Mouse (Mus musculus) MEL (cell line): ENCODE data around the gene Clk3. TPM values are rescaled to one million over a fixed set of nuclear protein-coding genes. Genes with fewer than 3 reads are reported as not detected.

ENCODE experiments used
- DNase-seq: peaks from one replicate; pipeline ENCODE4 v3.0.0; 2011; ENCODE audit warnings: low read depth, low spot score
- H3K27ac ChIP-seq: 2 replicates; pipeline ENCODE4 v1.5.1; 2012; ENCODE audit warnings: low read depth, mild to moderate bottlenecking, control low read depth, low read length, moderate library complexity; ENCODE audit not compliant: control insufficient read depth
- H3K27me3 ChIP-seq, 2 experiments: fragments of 150-350 bp in 1 of 2; sonication (generic) in 1 of 2; 2 replicates each; pipeline ENCODE4 v1.6.1; 2012; ENCODE audit warnings: low read length in 2 of 2, mild to moderate bottlenecking in 2 of 2, improper control_type of control experiment in 1 of 2, moderate library complexity in 1 of 2; ENCODE audit not compliant: insufficient read depth in 2 of 2, control insufficient read depth in 1 of 2
- H3K36me3 ChIP-seq, 2 experiments: 2 replicates each; pipeline ENCODE4 v1.6.1; 2012 to 2014; ENCODE audit warnings: low read length in 2 of 2, improper control_type of control experiment in 1 of 2, inconsistent platforms in 1 of 2, mild to moderate bottlenecking in 1 of 2; ENCODE audit not compliant: insufficient read depth in 2 of 2, control insufficient read depth in 1 of 2
- H3K4me1 ChIP-seq, 2 experiments: fragments of 150-350 bp in 1 of 2; sonication (generic) in 1 of 2; 2 replicates each; pipeline ENCODE4 v1.6.1; 2012; ENCODE audit warnings: low read length in 2 of 2, improper control_type of control experiment in 1 of 2, mild to moderate bottlenecking in 1 of 2; ENCODE audit not compliant: insufficient read depth in 2 of 2, control insufficient read depth in 1 of 2
- H3K4me3 ChIP-seq, 2 experiments: fragments of 150-350 bp in 1 of 2; sonication (generic) in 1 of 2; 2 replicates each; pipeline ENCODE4 v1.5.1; 2012; ENCODE audit warnings: low read depth in 2 of 2, low read length in 2 of 2, mild to moderate bottlenecking in 2 of 2, moderate library complexity in 2 of 2, control low read depth in 1 of 2, improper control_type of control experiment in 1 of 2; ENCODE audit not compliant: control insufficient read depth in 1 of 2, insufficient read depth in 1 of 2
- H3K79me2 ChIP-seq: 2 replicates; pipeline ENCODE4 v1.6.1; 2012; ENCODE audit warnings: mild to moderate bottlenecking, low read length, moderate library complexity; ENCODE audit not compliant: control insufficient read depth, poor library complexity, insufficient read depth
- H3K9ac ChIP-seq: 2 replicates; pipeline ENCODE4 v1.6.1; 2012; ENCODE audit warnings: low read depth, mild to moderate bottlenecking, control low read depth, low read length, moderate library complexity; ENCODE audit not compliant: control insufficient read depth, poor library complexity, severe bottlenecking
- H3K9me3 ChIP-seq: fragments of 150-350 bp; sonication (generic); replicated peaks from 2 replicates; pipeline ENCODE4 v1.6.1; 2012; ENCODE audit warnings: mild to moderate bottlenecking, low read length, improper control_type of control experiment, moderate library complexity; ENCODE audit not compliant: insufficient read depth
- BHLHE40 ChIP-seq: IDR thresholded peaks from 2 replicates; pipeline ENCODE4 v1.6.1; 2012; ENCODE audit warnings: low read depth, mild to moderate bottlenecking, inconsistent platforms, low read length, improper control_type of control experiment, borderline replicate concordance
- CHD1 ChIP-seq: IDR thresholded peaks from 2 replicates; pipeline ENCODE4 v1.6.1; 2012; ENCODE audit warnings: low read depth, mild to moderate bottlenecking, inconsistent platforms, low read length, improper control_type of control experiment
- CHD2 ChIP-seq: IDR thresholded peaks from 2 replicates; pipeline ENCODE4 v1.6.1; 2011; ENCODE audit warnings: low read length, improper control_type of control experiment
- E2F4 ChIP-seq: IDR thresholded peaks from 2 replicates; pipeline ENCODE4 v1.6.1; 2011; ENCODE audit warnings: low read depth, low read length, improper control_type of control experiment, borderline replicate concordance
- ELF1 ChIP-seq: IDR thresholded peaks from 2 replicates; pipeline ENCODE4 v1.6.1; 2014; ENCODE audit warnings: low read depth, mild to moderate bottlenecking, inconsistent platforms, low read length, improper control_type of control experiment, moderate library complexity
- EP300 ChIP-seq, 2 experiments: IDR thresholded peaks; 2 replicates each; pipeline ENCODE4 v1.6.1; 2011; ENCODE audit warnings: improper control_type of control experiment in 2 of 2, low read length in 2 of 2, low read depth in 1 of 2, mild to moderate bottlenecking in 1 of 2
- ETS1 ChIP-seq: IDR thresholded peaks from 2 replicates; pipeline ENCODE4 v1.6.1; 2012; ENCODE audit warnings: low read depth, mild to moderate bottlenecking, inconsistent platforms, low read length, improper control_type of control experiment, moderate library complexity
- GABPA ChIP-seq: IDR thresholded peaks from 2 replicates; pipeline ENCODE4 v1.6.1; 2012; ENCODE audit warnings: low read depth, mild to moderate bottlenecking, inconsistent platforms, low read length, improper control_type of control experiment, moderate library complexity
- GATA1 ChIP-seq: IDR thresholded peaks from 2 replicates; pipeline ENCODE4 v1.6.1; 2011; ENCODE audit warnings: low read depth, low read length, improper control_type of control experiment
- HCFC1 ChIP-seq: IDR thresholded peaks from 2 replicates; pipeline ENCODE4 v1.6.1; 2012; ENCODE audit warnings: low read depth, mild to moderate bottlenecking, inconsistent platforms, low read length, improper control_type of control experiment, moderate library complexity
- MAX ChIP-seq: IDR thresholded peaks from 2 replicates; pipeline ENCODE4 v1.6.1; 2011; ENCODE audit warnings: low read length, improper control_type of control experiment
- MEF2A ChIP-seq: IDR thresholded peaks from 2 replicates; pipeline ENCODE4 v1.6.1; 2014; ENCODE audit warnings: low read depth, mild to moderate bottlenecking, inconsistent platforms, low read length, improper control_type of control experiment; ENCODE audit not compliant: poor library complexity, insufficient replicate concordance, severe bottlenecking; ENCODE audit errors: extremely low read depth
- MYB ChIP-seq: IDR thresholded peaks from 2 replicates; pipeline ENCODE4 v1.6.1; 2011; ENCODE audit warnings: mild to moderate bottlenecking, low read depth, low read length, improper control_type of control experiment
- MYC ChIP-seq: IDR thresholded peaks from 2 replicates; pipeline ENCODE4 v1.6.1; 2011; ENCODE audit warnings: low read depth, mild to moderate bottlenecking, low read length, improper control_type of control experiment, moderate library complexity
- NELFE ChIP-seq: IDR thresholded peaks from 2 replicates; pipeline ENCODE4 v1.6.1; 2011; ENCODE audit warnings: low read depth, low read length, improper control_type of control experiment
- POLR2A ChIP-seq, 2 experiments: IDR thresholded peaks; 2 replicates each; pipeline ENCODE4 v1.6.1; 2011 to 2012; ENCODE audit warnings: low read length in 2 of 2, mild to moderate bottlenecking in 2 of 2, control low read depth in 1 of 2, improper control_type of control experiment in 1 of 2, low read depth in 1 of 2, moderate library complexity in 1 of 2; ENCODE audit not compliant: control insufficient read depth in 1 of 2, insufficient read depth in 1 of 2, poor library complexity in 1 of 2
- POLR2AphosphoS2 ChIP-seq: IDR thresholded peaks from 2 replicates; pipeline ENCODE4 v1.6.1; 2011; ENCODE audit warnings: low read length, improper control_type of control experiment
- RCOR1 ChIP-seq: IDR thresholded peaks from 2 replicates; pipeline ENCODE4 v1.6.1; 2012; ENCODE audit warnings: low read depth, mild to moderate bottlenecking, inconsistent platforms, low read length, improper control_type of control experiment
- SIN3A ChIP-seq: IDR thresholded peaks from 2 replicates; pipeline ENCODE4 v1.6.1; 2012; ENCODE audit warnings: low read length, improper control_type of control experiment, inconsistent platforms
- SMC3 ChIP-seq: IDR thresholded peaks from 2 replicates; pipeline ENCODE4 v1.6.1; 2011; ENCODE audit warnings: low read depth, low read length, improper control_type of control experiment
- TBP ChIP-seq: IDR thresholded peaks from 2 replicates; pipeline ENCODE4 v1.8.0; 2011; ENCODE audit warnings: low read depth, low read length, improper control_type of control experiment
- TCF12 ChIP-seq: IDR thresholded peaks from 2 replicates; pipeline ENCODE4 v1.6.1; 2014; ENCODE audit warnings: low read depth, mild to moderate bottlenecking, inconsistent platforms, low read length, improper control_type of control experiment, moderate library complexity
- UBTF ChIP-seq: IDR thresholded peaks from 2 replicates; pipeline ENCODE4 v1.6.1; 2012; ENCODE audit warnings: low read depth, mild to moderate bottlenecking, inconsistent platforms, low read length, improper control_type of control experiment, moderate library complexity, borderline replicate concordance; ENCODE audit not compliant: insufficient read depth
- USF1 ChIP-seq: IDR thresholded peaks from 2 replicates; pipeline ENCODE4 v1.6.1; 2014; ENCODE audit warnings: low read depth, mild to moderate bottlenecking, inconsistent platforms, low read length, improper control_type of control experiment, moderate library complexity
- ZKSCAN1 ChIP-seq: IDR thresholded peaks from 2 replicates; pipeline ENCODE4 v1.6.1; 2012; ENCODE audit warnings: low read depth, mild to moderate bottlenecking, inconsistent platforms, low read length, improper control_type of control experiment, moderate library complexity
- ZNF384 ChIP-seq: IDR thresholded peaks from 2 replicates; pipeline ENCODE4 v1.6.1; 2012; ENCODE audit warnings: low read depth, mild to moderate bottlenecking, inconsistent platforms, low read length, improper control_type of control experiment
- polyA plus RNA-seq, 2 experiments: library from polyadenylated mRNA; stranded (reverse) in 1 of 2; unstranded in 1 of 2; fragments of >175 nt in 1 of 2; fragments of >200 nt in 1 of 2; gene quantifications; 2 replicates each; pipeline versions ENCODE4 v1.2.1 to v1.2.4; 2012; ENCODE audit warnings: low replicate concordance in 2 of 2, low read depth in 1 of 2; ENCODE audit not compliant: insufficient read length in 2 of 2, insufficient read depth in 1 of 2, missing spikeins in 1 of 2
- total RNA-seq: library from RNA; depleted of rRNA; stranded (reverse); fragments of 300-350 nt; gene quantifications from 2 replicates; pipeline ENCODE4 v1.2.3, GENCODE M21; 2012

Gene Clk3
- total and polyA plus RNA-seq, 3 experiments: 31.2 to 65.6 TPM; not detected in 1

- no peak overlapping the region for H3K27ac ChIP-seq
- DNase-seq: no peak
- peaks cover 7 to 49% of the 10 kb centered on the region in 2 experiments for H3K4me1 ChIP-seq
Measured at GRCm38 (mm10) chr9:57803839-57804238, 38.2 kb upstream of the Clk3 start.

GRCm38 (mm10) chr9:57803047-57803446 lies 37.4 kb upstream of the Clk3 start:
- TF ChIP-seq USF1 (0 out of 2 replicates have a peak, but pooled peaks have one; percentile 21), NELFE (no peak), EP300 (IDR thresholded peaks at IDR 0.05; ENCODE audit: low read depth in 1 of 2, low read length in 2 of 2) (peak; percentile 33 to 61; a peak in 3 of 4 replicates), POLR2A (IDR thresholded peaks at IDR 0.05; ENCODE audit: control insufficient read depth in 1 of 2, insufficient read depth in 1 of 2, low read depth in 1 of 2, low read length in 2 of 2, poor library complexity in 1 of 2) (no peak), MAX (no peak), ETS1 (peak; percentile 78), TCF12 (0 out of 2 replicates have a peak, but pooled peaks have one; percentile 42), ZNF384 (no peak), GATA1 (peak; percentile 86), TBP (no peak), HCFC1 (no peak), RCOR1 (peak; percentile 91)
- peaks cover 7 to 49% of the 10 kb centered on the region in 2 experiments for H3K4me1 ChIP-seq
- H3K36me3 ChIP-seq: peaks cover 0 to 40% of the 10 kb centered on the region in 2 experiments; a peak in 2 of 4 replicates
- H3K79me2 ChIP-seq: no peaks in the 10 kb centered on the region
- H3K4me3 ChIP-seq: no peak overlapping the region
- H3K9ac ChIP-seq: no peak overlapping the region
- H3K9me3 ChIP-seq: no peaks in the 10 kb centered on the region
- H3K27me3 ChIP-seq: no peaks in the 10 kb centered on the region
- DNase-seq: peak; percentile 62
- peak overlapping the region; percentile 29; the same call in 1 of the 2 replicates for H3K27ac ChIP-seq

More at GRCm38 (mm10) chr9:57803839-57804238, 38.2 kb upstream of the Clk3 start:
- Histone ChIP-seq H3K27me3 (no peaks in the 10 kb centered on the region), H3K9ac (no peak overlapping the region), H3K9me3 (no peaks in the 10 kb centered on the region), H3K79me2 (no peaks in the 10 kb centered on the region), H3K36me3 (peaks cover 0 to 40% of the 10 kb centered on the region in 2 experiments; a peak in 2 of 4 replicates), H3K4me3 (no peak overlapping the region)
- TF ChIP-seq CHD1 (no peak), POLR2A (IDR thresholded peaks at IDR 0.05; ENCODE audit: control insufficient read depth in 1 of 2, insufficient read depth in 1 of 2, low read depth in 1 of 2, low read length in 2 of 2, poor library complexity in 1 of 2) (no peak), ELF1 (no peak), SMC3 (no peak), ZKSCAN1 (no peak), ETS1 (no peak), MYC (no peak), HCFC1 (no peak), MYB (no peak), POLR2AphosphoS2 (no peak), SIN3A (no peak), GABPA (no peak), EP300 (IDR thresholded peaks at IDR 0.05; ENCODE audit: low read depth in 1 of 2, low read length in 2 of 2) (no peak), BHLHE40 (no peak), CHD2 (no peak), NELFE (no peak), E2F4 (no peak), USF1 (no peak), UBTF (no peak), MEF2A (no peak)
